Mouse (Mus musculus): ENCODE measurements at regions not wholly inside any gene's neighbourhood (a gene's known extent, or its start where the extent isn't known, plus 50 kb on each side); places are given as distances from the start of the nearest gene placed in this dataset.

DNA sequence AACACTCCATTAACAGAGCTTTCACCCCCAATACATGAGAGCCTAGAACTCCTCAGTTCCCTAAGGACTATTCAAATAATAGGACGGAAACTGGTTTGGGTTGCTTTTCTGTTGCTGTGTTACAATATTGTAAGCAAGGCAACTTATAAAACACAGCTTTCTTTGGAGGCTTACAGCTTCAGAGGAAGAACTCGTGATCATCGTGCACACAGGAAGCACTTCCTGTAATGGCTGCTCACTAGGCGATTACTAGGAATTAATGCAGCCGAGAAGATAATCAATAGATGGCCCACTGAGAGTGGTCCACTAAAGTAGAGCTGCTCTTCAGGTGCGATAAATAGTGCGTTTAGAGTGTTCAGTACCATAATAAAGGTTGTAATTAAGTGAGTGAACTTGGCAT is 166.8 kb downstream of the Cd47 start:
- no peak for TF ChIP-seq CTCF (IDR thresholded peaks at IDR 0.05; ENCODE audit: borderline replicate concordance, insufficient read depth, low read length)
- no peak for TF ChIP-seq POLR2A (IDR thresholded peaks at IDR 0.05; ENCODE audit: low read depth, low read length)
